Mouse (Mus musculus): ENCODE data around the gene Gipr. TPM values are rescaled to one million over a fixed set of nuclear protein-coding genes. Genes with fewer than 3 reads are reported as not detected.

Gipr gene
- total RNA-seq, 1 experiment: 1.5 TPM

DNA sequence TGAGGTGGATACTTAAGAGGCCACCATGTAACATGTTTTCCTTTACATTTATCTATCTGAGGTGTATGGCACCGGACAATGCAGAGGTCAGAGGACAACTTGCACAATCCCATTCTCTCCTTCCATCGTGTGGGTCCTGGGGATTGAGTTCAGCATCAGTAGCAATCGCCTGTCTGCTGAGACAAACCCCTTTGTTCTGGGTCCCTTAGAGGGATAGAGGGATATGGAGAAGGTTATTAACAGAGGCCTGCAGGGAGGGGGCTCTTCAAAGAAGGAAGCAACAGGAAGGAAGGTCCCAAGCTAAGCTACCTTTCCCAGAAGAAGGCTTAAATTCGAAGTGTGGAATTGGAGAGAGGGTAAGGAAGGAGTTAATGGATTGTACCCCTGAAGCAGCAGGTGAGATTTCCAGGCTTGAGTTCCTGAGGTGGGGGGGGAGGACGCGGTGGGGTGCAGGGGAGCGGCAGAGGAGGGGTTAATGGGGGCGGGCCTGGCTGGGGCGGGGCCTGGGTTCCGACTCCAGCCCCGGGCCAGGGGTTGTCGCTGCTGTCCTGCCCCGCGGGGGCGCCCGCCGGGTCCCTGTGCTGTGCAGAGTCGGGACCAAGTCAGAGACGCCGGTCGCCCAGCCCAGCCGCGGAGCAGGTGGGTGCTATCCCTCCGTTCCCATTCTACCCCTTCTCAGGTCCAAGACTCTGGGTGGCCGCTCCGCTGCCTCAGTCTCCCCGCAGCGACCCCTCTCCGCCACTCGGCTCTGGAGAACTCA is 46.2 kb upstream of the Gipr start, which contains the start of gene Gpr4:
Gene Gpr4 (plus strand): TSS at position 543 of the 760 bp plus-strand sequence.
- Histone ChIP-seq H3K4me3 (ENCODE audit: insufficient read depth in 1 of 2, low read depth in 1 of 2, low read length in 2 of 2, poor library complexity in 1 of 2, severe bottlenecking in 1 of 2) (peak within 1 kb of the TSS; percentile 72 to 74), H3K27ac (ENCODE audit: insufficient read depth, low read depth, low read length, poor library complexity, severe bottlenecking) (peak within 1 kb of the TSS; percentile 40; the same call in 1 of the 2 replicates), H3K9me3 (ENCODE audit: control insufficient read depth, insufficient read depth, low read depth, low read length) (no peaks in the 10 kb centered on the region), H3K4me1 (ENCODE audit: control insufficient read depth in 2 of 2, insufficient read depth in 2 of 2, low read length in 2 of 2, poor library complexity in 1 of 2) (peaks cover 3 to 20% of the 10 kb centered on the region in 2 experiments; a peak in 3 of 4 replicates), H3K36me3 (ENCODE audit: control insufficient read depth, insufficient read depth, low read length, poor library complexity, severe bottlenecking) (no peaks in the 10 kb centered on the region), H3K9ac (ENCODE audit: insufficient read depth, low read depth, low read length, poor library complexity, severe bottlenecking) (peak within 1 kb of the TSS; percentile 71)
- TF ChIP-seq HCFC1 (IDR thresholded peaks at IDR 0.05; ENCODE audit: borderline replicate concordance, insufficient read depth, low read length): no peak
- TF ChIP-seq CHD2 (IDR thresholded peaks at IDR 0.05; ENCODE audit: low read depth, low read length): no peak
- no peak for TF ChIP-seq ZC3H11A (IDR thresholded peaks at IDR 0.05; ENCODE audit: borderline replicate concordance, low read depth, low read length)
- no peak for TF ChIP-seq MAFK (IDR thresholded peaks at IDR 0.05; ENCODE audit: insufficient read depth, low read depth, low read length)
- no peak for TF ChIP-seq ZNF384 (IDR thresholded peaks at IDR 0.05; ENCODE audit: low read depth, low read length)
- in situ Hi-C loops (cut with MboI; ENCODE audit: low sequenced_read_pairs in 2 of 2, unreplicated experiment in 2 of 2): no loop called here
- no peak for DNase-seq (ENCODE audit: low read depth, low spot score)

DNA sequence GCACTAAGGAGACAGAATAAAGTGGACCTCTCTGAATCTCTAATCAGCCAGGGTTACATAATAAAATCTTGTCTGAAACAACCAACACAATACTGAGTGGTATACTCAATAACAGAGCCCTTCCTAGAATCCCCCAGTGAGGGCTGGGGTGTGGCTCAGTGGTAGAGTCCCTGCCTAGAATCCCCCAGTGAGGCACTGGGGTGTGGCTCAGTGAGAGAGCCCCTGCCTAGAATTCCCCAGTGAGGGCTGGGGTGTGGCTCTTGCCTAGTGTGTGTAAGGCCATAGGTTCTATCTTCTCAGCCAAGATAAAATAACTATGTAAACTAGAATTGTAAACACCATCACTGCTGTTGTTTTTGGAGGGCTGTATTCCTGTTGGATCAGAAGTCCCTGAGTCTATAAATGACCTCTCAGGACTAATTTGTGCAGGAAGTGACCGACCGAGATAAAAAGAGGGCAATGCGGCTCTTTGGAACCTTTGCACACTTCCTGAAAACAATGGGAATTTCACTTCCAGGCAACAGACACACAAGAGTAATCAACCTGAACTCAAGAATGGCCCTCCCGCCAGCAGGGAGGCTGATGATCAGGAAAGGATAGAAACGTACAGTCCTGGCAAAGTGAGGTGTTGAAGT is 45.2 kb upstream of the Gipr start:
- H3K27ac ChIP-seq (ENCODE audit: insufficient read depth, low read depth, low read length, poor library complexity, severe bottlenecking): peak overlapping the region; percentile 40; the same call in 1 of the 2 replicates
- in situ Hi-C loops (cut with MboI; ENCODE audit: low sequenced_read_pairs in 2 of 2, unreplicated experiment in 2 of 2): no loop called here
- H3K36me3 ChIP-seq (ENCODE audit: control insufficient read depth, insufficient read depth, low read length, poor library complexity, severe bottlenecking): no peaks in the 10 kb centered on the region

DNA sequence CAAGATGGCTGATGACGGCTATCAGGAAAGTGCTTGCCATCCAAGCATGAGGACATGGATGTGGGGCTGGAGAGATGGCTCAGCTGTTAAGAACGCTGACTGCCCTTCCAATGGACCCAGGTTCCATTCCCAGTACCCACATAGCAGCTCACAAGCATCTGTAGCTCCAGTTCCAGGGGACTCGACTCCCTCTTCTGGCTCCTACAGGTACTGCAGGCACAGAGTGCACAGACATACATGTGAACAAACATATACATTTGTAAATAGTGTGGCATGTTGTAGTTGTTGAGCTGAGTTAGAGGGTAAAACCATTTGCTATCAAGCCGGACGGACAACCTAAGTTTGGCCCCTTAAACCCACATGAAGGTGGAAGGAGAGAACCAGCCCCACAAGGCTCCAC is 44.1 kb upstream of the Gipr start:
- DNase-seq (ENCODE audit: low read depth, low spot score): no peak
- peaks cover 2 to 21% of the 10 kb centered on the region in 2 experiments; a peak in 3 of 4 replicates for H3K4me1 ChIP-seq (ENCODE audit: control insufficient read depth in 2 of 2, insufficient read depth in 2 of 2, low read length in 2 of 2, poor library complexity in 1 of 2)
- H3K9ac ChIP-seq (ENCODE audit: insufficient read depth, low read depth, low read length, poor library complexity, severe bottlenecking): no peak overlapping the region
- no peaks in the 10 kb centered on the region for H3K9me3 ChIP-seq (ENCODE audit: control insufficient read depth, insufficient read depth, low read depth, low read length)
- H3K36me3 ChIP-seq (ENCODE audit: control insufficient read depth, insufficient read depth, low read length, poor library complexity, severe bottlenecking): no peaks in the 10 kb centered on the region
- H3K4me3 ChIP-seq (ENCODE audit: insufficient read depth in 1 of 2, low read depth in 1 of 2, low read length in 2 of 2, poor library complexity in 1 of 2, severe bottlenecking in 1 of 2): no peak overlapping the region
- no peak overlapping the region for H3K27ac ChIP-seq (ENCODE audit: insufficient read depth, low read depth, low read length, poor library complexity, severe bottlenecking)
- no peak for TF ChIP-seq ZNF384 (IDR thresholded peaks at IDR 0.05; ENCODE audit: low read depth, low read length)
- no peak for TF ChIP-seq MAFK (IDR thresholded peaks at IDR 0.05; ENCODE audit: insufficient read depth, low read depth, low read length)
- TF ChIP-seq CHD2 (IDR thresholded peaks at IDR 0.05; ENCODE audit: low read depth, low read length): no peak
- TF ChIP-seq ZC3H11A (IDR thresholded peaks at IDR 0.05; ENCODE audit: borderline replicate concordance, low read depth, low read length): no peak; the same call in 1 of the 2 replicates
- no peak for TF ChIP-seq HCFC1 (IDR thresholded peaks at IDR 0.05; ENCODE audit: borderline replicate concordance, insufficient read depth, low read length)
- in situ Hi-C loops (cut with MboI; ENCODE audit: low sequenced_read_pairs in 2 of 2, unreplicated experiment in 2 of 2): no loop called here

More for the DNA sequence above, 45.2 kb upstream of the Gipr start:
- Histone ChIP-seq H3K9me3 (ENCODE audit: control insufficient read depth, insufficient read depth, low read depth, low read length) (no peaks in the 10 kb centered on the region), H3K4me1 (ENCODE audit: control insufficient read depth in 2 of 2, insufficient read depth in 2 of 2, low read length in 2 of 2, poor library complexity in 1 of 2) (peaks cover 3 to 20% of the 10 kb centered on the region in 2 experiments; a peak in 3 of 4 replicates), H3K9ac (ENCODE audit: insufficient read depth, low read depth, low read length, poor library complexity, severe bottlenecking) (no peak overlapping the region), H3K4me3 (ENCODE audit: insufficient read depth in 1 of 2, low read depth in 1 of 2, low read length in 2 of 2, poor library complexity in 1 of 2, severe bottlenecking in 1 of 2) (no peak overlapping the region)
- TF ChIP-seq CHD2 (IDR thresholded peaks at IDR 0.05; ENCODE audit: low read depth, low read length) (no peak), MAFK (IDR thresholded peaks at IDR 0.05; ENCODE audit: insufficient read depth, low read depth, low read length) (no peak), ZC3H11A (IDR thresholded peaks at IDR 0.05; ENCODE audit: borderline replicate concordance, low read depth, low read length) (no peak), ZNF384 (IDR thresholded peaks at IDR 0.05; ENCODE audit: low read depth, low read length) (no peak), HCFC1 (IDR thresholded peaks at IDR 0.05; ENCODE audit: borderline replicate concordance, insufficient read depth, low read length) (no peak)
- no peak for DNase-seq (ENCODE audit: low read depth, low spot score)

DNA sequence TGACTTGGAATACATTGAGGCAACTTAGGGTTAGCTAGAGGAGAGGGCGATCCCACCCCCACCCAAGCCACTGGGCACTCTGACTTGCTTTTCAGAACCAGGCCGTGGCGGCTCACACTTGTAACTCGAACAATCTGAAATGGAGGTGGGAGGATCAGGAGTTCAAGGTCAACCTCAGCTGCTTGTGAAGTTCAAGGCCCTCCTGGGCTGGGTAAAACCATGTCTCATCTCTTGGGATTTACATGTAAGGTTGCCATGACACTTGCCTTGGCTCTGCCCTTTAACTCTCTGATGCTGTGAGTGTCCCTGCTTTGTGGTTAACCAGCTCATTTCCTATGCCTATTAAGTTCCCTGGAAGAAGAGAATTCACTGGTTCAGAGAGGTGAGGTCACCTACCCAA is 43.6 kb upstream of the Gipr start:
- in situ Hi-C loops (cut with MboI; ENCODE audit: low sequenced_read_pairs in 2 of 2, unreplicated experiment in 2 of 2): no loop called here
- no peaks in the 10 kb centered on the region for H3K36me3 ChIP-seq (ENCODE audit: control insufficient read depth, insufficient read depth, low read length, poor library complexity, severe bottlenecking)
- peaks cover 2 to 18% of the 10 kb centered on the region in 2 experiments; a peak in 3 of 4 replicates for H3K4me1 ChIP-seq (ENCODE audit: control insufficient read depth in 2 of 2, insufficient read depth in 2 of 2, low read length in 2 of 2, poor library complexity in 1 of 2)
- H3K9me3 ChIP-seq (ENCODE audit: control insufficient read depth, insufficient read depth, low read depth, low read length): no peaks in the 10 kb centered on the region
- no peak for DNase-seq (ENCODE audit: low read depth, low spot score)
- H3K4me3 ChIP-seq (ENCODE audit: insufficient read depth in 1 of 2, low read depth in 1 of 2, low read length in 2 of 2, poor library complexity in 1 of 2, severe bottlenecking in 1 of 2): no peak overlapping the region
- no peak for TF ChIP-seq HCFC1 (IDR thresholded peaks at IDR 0.05; ENCODE audit: borderline replicate concordance, insufficient read depth, low read length)
- no peak for TF ChIP-seq ZC3H11A (IDR thresholded peaks at IDR 0.05; ENCODE audit: borderline replicate concordance, low read depth, low read length)
- no peak for TF ChIP-seq MAFK (IDR thresholded peaks at IDR 0.05; ENCODE audit: insufficient read depth, low read depth, low read length)
- no peak for TF ChIP-seq ZNF384 (IDR thresholded peaks at IDR 0.05; ENCODE audit: low read depth, low read length)
- no peak for TF ChIP-seq CHD2 (IDR thresholded peaks at IDR 0.05; ENCODE audit: low read depth, low read length)
- H3K9ac ChIP-seq (ENCODE audit: insufficient read depth, low read depth, low read length, poor library complexity, severe bottlenecking): no peak overlapping the region
- H3K27ac ChIP-seq (ENCODE audit: insufficient read depth, low read depth, low read length, poor library complexity, severe bottlenecking): no peak overlapping the region

All from ES-E14 (cell line).